Mouse (Mus musculus) kidney, embryonic 14.5 days (tissue): ENCODE data around the gene Ilf2. TPM values are rescaled to one million over a fixed set of nuclear protein-coding genes. Genes with fewer than 3 reads are reported as not detected.

Experiments used
- ATAC-seq: fragments of 200-750 bp; cut with Nextera tagmentation; 2 replicates; pipeline ENCODE4 v1.8.0; 2017; ENCODE audit warnings: moderate number of reproducible peaks, mild to moderate bottlenecking, moderate TSS enrichment, moderate library complexity; ENCODE audit not compliant: low FRiP score, low TSS enrichment
- H3K27ac ChIP-seq: fragments of 300-500 bp; sonication (generic); 2 replicates; pipeline ENCODE4 v1.5.1; 2014; ENCODE audit warnings: low read depth, mild to moderate bottlenecking, low read length, moderate library complexity, mixed read lengths
- H3K27me3 ChIP-seq: fragments of 300-500 bp; sonication (generic); 2 replicates; pipeline ENCODE4 v1.6.1; 2014; ENCODE audit warnings: mild to moderate bottlenecking, low read length; ENCODE audit not compliant: control insufficient read depth, insufficient read depth
- H3K36me3 ChIP-seq: fragments of 300-500 bp; sonication (generic); 2 replicates; pipeline ENCODE4 v1.6.1; 2014; ENCODE audit warnings: low read length, mixed read lengths; ENCODE audit not compliant: control insufficient read depth, insufficient read depth
- H3K4me1 ChIP-seq: fragments of 300-500 bp; sonication (generic); 2 replicates; pipeline ENCODE4 v1.6.1; 2014; ENCODE audit warnings: low read length, mixed read lengths; ENCODE audit not compliant: control insufficient read depth, insufficient read depth
- H3K4me2 ChIP-seq: fragments of 300-500 bp; sonication (generic); replicated peaks from 2 replicates; pipeline ENCODE4 v1.6.1; 2014; ENCODE audit warnings: low read depth, mild to moderate bottlenecking, low read length
- H3K4me3 ChIP-seq: fragments of 300-500 bp; sonication (generic); 2 replicates; pipeline ENCODE4 v1.5.1; 2014; ENCODE audit warnings: mild to moderate bottlenecking, low read length
- H3K9ac ChIP-seq: fragments of 300-500 bp; sonication (generic); 2 replicates; pipeline ENCODE4 v1.6.1; 2014; ENCODE audit warnings: low read depth, mild to moderate bottlenecking, low read length, moderate library complexity
- H3K9me3 ChIP-seq: fragments of 300-500 bp; sonication (generic); 2 replicates; pipeline ENCODE4 v1.6.1; 2016; ENCODE audit warnings: low read length; ENCODE audit not compliant: control insufficient read depth
- WGBS: fragments of 180-500 bp; shearing (Covaris S2); extraction: QIAGEN DNeasy Blood & Tissue Kit; methylation state at CpG from one replicate; pipeline ENCODE4 v1.1.7; 2014; 5-methylcytosine and 5-hydroxymethylcytosine counted together
- polyA plus RNA-seq: library from polyadenylated mRNA; unstranded; fragments of >200 nt; fragmentation: Nextera tagmentation; extraction: Ambion mirVana; gene quantifications from 2 replicates; pipeline ENCODE4 v1.2.1, GENCODE M21; 2014

Ilf2 gene
- polyA plus RNA-seq, 1 experiment from 2014 or later: 262 TPM

DNA sequence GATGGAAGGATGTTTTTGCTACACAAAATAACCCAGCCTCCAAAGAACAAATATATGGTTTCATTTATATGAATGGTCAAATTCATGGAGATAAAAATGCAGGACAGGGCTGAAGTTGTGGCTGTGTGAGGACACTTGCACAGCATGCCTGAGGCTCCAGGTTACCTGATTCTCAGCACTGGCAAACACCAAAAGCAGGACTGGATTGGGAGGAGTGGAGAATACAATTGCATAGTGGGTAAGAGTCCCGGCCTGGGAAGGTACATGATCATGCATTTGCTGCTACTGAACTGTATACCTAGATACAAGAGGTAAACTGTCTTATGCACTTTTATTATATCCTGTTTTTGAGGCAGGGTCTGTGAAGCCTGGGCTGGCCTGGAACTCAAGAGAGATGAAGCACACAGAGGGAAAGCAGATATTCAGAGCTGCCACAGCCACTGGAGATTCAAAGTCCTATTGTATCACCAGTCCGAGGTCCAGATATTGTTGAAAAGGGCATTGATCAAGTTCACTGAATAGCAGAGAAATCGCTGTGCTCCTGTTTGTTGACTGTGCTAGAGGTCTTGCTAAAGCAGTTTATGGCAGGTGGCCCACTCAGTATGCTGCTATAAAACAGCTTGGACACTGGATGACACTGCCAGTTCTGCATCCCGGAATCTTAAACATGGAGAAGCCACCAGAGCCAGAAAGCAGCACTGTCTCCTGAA, 18.1 kb downstream of the Ilf2 start:
- peaks cover 42% of the 10 kb centered on the region for H3K36me3 ChIP-seq
- no peaks in the 10 kb centered on the region for H3K9me3 ChIP-seq
- H3K4me2 ChIP-seq: no peak overlapping the region
- peaks cover 6% of the 10 kb centered on the region for H3K4me1 ChIP-seq
- no peak for ATAC-seq
- H3K9ac ChIP-seq: no peak overlapping the region
- H3K4me3 ChIP-seq: no peak overlapping the region
- no peak overlapping the region for H3K27ac ChIP-seq
- 62% methylated on average over 4 of the region's 4 CpGs for WGBS
- no peaks in the 10 kb centered on the region for H3K27me3 ChIP-seq

DNA sequence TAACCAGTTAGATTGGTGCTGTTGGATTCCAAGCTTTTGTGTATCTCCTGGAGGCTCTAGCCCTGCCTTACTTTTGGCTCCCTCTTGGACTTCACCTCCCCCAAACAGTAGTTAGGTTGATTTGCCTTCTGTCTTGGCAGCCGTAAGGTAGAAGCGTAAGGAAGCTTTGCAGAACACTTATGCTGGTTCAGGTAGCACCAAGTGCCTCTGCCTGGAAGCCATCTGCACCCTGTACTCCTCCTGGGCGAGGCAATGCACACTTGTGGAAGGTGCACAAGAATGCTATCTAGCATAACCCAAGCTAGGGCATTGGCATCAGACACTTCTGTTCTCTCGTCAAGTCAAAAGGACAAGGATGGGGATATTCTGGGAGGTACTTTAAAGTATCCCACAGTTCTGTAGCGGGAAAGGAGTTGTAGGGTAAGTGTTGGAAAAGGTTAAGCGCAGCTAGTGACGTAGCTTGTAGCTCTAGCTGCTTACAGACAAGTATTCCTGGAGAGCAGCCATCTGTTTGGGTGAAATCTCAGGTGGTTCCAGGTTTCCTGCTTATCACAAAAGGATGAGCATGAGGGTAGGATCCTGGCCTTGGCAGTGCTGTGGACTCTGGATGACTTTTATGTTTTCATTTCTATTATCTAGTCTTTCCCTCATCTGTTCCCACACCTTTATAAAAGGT, 20.1 kb downstream of the Ilf2 start:
- no peaks in the 10 kb centered on the region for H3K9me3 ChIP-seq
- H3K9ac ChIP-seq: no peak overlapping the region
- no peaks in the 10 kb centered on the region for H3K27me3 ChIP-seq
- H3K4me3 ChIP-seq: no peak overlapping the region
- ATAC-seq: no peak
- 90% methylated on average over 7 of the region's 7 CpGs for WGBS
- H3K36me3 ChIP-seq: peaks cover 54% of the 10 kb centered on the region
- no peak overlapping the region for H3K4me2 ChIP-seq
- no peaks in the 10 kb centered on the region for H3K4me1 ChIP-seq
- H3K27ac ChIP-seq: no peak overlapping the region

DNA sequence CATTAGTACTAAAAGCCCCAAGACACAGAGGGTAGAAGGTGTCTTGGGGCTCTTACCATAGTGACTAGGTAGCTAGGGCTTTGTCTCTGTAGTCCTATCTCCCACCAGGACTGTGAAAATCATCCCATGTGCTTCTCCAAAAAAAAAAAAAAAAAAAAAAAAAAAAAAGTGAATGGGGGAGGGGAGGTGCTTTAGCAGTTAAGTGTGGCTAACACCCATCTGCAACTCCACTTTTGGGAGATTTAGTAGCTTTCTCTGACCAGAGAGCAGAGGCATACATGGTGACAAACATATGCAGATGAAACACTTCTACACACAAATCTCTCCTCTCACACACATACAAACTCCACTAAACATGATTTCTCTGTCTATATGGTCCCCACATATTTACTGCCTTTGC, 21.7 kb downstream of the Ilf2 start:
- H3K9me3 ChIP-seq: no peaks in the 10 kb centered on the region
- no peak for ATAC-seq
- no peaks in the 10 kb centered on the region for H3K27me3 ChIP-seq
- H3K4me1 ChIP-seq: no peaks in the 10 kb centered on the region
- peaks cover 70% of the 10 kb centered on the region for H3K36me3 ChIP-seq
- no peak overlapping the region for H3K4me2 ChIP-seq
- H3K4me3 ChIP-seq: no peak overlapping the region
- H3K27ac ChIP-seq: no peak overlapping the region
- no peak overlapping the region for H3K9ac ChIP-seq

DNA sequence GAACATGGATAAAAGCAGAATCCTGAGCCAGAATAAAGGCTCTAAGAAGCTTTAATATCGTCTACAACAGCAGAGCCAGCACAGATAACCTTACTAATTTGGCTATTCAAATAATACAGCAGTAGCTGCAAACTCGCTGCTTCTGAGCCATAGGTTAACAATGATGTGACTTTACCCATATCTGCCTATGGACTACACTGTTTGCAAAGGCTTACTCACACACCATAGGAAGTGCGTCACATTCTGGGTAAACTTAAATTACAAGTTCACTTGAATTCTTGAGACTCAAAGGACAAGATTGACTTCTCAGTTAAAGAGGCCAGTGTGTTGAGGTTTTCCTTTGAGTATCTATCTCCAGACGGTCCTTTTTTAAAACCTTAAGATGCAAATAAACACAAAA, 27.5 kb downstream of the Ilf2 start:
- WGBS: 95% methylated on average over 4 of the region's 4 CpGs
- H3K4me1 ChIP-seq: no peaks in the 10 kb centered on the region
- no peak overlapping the region for H3K9ac ChIP-seq
- H3K9me3 ChIP-seq: no peaks in the 10 kb centered on the region
- H3K27me3 ChIP-seq: no peaks in the 10 kb centered on the region
- no peak overlapping the region for H3K27ac ChIP-seq
- no peak for ATAC-seq
- H3K4me3 ChIP-seq: no peak overlapping the region
- H3K4me2 ChIP-seq: no peak overlapping the region
- H3K36me3 ChIP-seq: peaks cover 88% of the 10 kb centered on the region

DNA sequence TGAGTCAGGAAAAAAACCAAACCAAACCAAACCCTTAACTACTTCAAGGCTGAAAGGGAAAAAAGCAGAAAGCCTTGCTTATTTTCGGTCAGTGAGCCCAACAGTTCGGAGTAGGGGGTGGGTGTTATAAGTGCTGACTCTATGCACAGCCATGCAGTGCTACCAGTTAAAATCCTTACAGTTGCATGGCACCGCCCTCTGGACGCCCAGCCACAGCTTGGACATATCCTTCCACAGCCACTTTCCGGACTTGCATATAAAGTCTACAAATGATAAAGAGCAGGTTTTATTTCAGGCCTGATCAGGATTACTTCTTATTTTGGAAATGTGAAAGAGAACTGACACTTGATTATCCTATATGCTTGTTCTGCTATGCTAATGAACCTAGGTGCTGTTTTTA, 29.3 kb downstream of the Ilf2 start:
- Histone ChIP-seq H3K27ac (no peak overlapping the region), H3K9me3 (no peaks in the 10 kb centered on the region), H3K4me2 (no peak overlapping the region), H3K4me1 (no peaks in the 10 kb centered on the region), H3K4me3 (no peak overlapping the region), H3K27me3 (no peaks in the 10 kb centered on the region), H3K36me3 (peaks cover 73% of the 10 kb centered on the region), H3K9ac (no peak overlapping the region)
- no peak for ATAC-seq
- 87% methylated on average over 5 of the region's 5 CpGs for WGBS

DNA sequence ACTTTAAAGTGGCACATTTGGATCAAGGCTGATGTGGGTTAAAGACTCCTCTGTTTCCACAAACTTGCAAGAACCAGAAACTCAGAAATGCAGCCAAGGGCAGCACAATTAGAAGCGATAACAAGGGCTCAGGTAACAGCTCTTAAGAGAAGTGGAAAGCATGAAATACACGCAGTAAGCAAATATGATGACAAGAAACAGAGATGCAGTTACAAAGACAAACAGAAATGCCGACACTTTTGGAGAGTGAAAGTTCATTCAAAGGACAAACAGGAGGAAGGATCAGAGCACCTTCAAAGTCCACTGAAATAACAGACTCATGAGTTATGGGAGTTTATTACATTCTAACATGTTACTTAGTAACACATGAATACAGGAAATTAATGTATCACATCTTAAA, 30.4 kb downstream of the Ilf2 start:
- no peak overlapping the region for H3K4me2 ChIP-seq
- ATAC-seq: no peak
- H3K27ac ChIP-seq: no peak overlapping the region
- WGBS: 74% methylated on average over 3 of the region's 3 CpGs
- no peaks in the 10 kb centered on the region for H3K27me3 ChIP-seq
- H3K9me3 ChIP-seq: no peaks in the 10 kb centered on the region
- H3K9ac ChIP-seq: no peak overlapping the region
- no peak overlapping the region for H3K4me3 ChIP-seq
- H3K36me3 ChIP-seq: peaks cover 62% of the 10 kb centered on the region
- H3K4me1 ChIP-seq: no peaks in the 10 kb centered on the region

DNA sequence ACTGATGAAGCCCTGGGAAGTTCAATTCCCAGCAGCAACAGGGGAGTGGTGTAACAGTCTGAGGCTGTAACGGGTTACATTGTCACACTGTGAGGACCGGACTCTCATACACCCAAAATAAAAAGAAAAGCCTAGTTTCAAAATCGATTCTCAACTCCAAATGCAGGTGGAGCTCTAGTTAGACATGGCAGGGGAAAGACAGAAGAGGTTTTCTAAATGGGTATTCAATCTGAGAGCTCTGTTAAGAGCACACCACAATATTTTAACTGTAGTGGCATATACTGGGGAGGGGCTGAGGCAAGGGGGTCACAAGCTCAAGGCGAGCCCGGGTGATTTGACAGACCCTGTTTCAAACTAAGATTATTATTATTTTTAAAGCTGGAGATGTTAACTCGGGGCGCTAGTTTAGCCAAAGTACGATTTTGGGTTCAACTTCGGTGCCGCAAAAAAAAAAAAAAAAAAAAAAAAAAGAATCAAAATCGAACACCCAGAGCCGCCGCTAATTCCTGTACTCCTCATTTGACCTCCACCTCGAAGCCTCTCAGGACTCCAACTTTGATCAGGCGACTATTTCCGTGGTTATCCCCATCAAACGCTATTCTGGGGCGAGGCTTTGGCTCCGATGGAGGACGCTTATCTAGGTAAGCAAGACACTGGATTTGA, 32.5 kb downstream of the Ilf2 start:
- WGBS: 3% methylated on average over 20 of the region's 20 CpGs

DNA sequence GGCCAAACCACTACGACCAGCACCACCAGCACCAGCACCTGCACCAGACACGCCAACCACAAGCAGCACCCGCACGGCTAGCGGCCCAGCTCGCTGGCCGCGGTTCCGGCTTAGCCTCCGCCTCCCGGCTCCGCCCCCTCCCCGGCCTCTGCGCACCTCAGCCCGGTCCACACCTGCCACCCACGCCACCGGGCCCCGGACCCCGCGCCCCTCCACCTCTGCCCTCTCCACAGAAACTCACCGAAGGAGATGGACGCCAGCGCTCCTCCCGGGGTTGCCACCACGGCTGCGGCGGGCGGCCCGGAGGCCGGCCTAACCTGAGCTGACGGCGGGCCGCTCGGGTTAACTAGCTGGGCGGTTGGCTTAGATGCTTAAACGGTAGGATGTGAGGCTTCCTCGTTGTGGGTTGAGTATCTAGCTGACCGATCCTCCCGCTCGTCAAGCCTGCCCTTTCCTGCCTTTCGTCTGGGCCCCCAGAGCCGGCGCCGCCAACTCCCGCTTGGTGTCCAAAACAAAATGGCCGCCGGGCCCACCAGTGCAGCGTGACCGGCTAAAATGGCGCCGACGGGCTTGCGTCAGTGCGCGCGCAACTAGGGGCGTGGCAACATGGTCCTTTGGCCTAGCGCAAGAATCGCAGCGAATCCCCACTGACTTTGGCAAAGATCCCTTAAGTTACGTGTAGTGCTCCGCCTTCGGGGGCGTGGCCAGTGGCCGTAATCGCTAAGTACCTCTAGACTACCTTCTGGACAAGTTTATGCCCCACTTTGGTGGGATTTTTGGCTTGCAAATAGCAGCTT, 33.2 kb downstream of the Ilf2 start, which contains the start of gene Chtop:
Gene Chtop, minus strand, starts transcription at position 549 of the 797 bp plus-strand sequence.
- H3K27me3 ChIP-seq: no peaks in the 10 kb centered on the region
- peak within 1 kb of the TSS; percentile 93 for H3K4me3 ChIP-seq
- peak within 1 kb of the TSS; percentile 96 for H3K27ac ChIP-seq
- H3K36me3 ChIP-seq: peaks cover 34% of the 10 kb centered on the region
- no peaks in the 10 kb centered on the region for H3K9me3 ChIP-seq
- peak within 1 kb of the TSS; percentile 99 for H3K9ac ChIP-seq
- ATAC-seq: peak; percentile 90
- under 1% methylated on average over 66 of the region's 66 CpGs for WGBS
- peaks cover 3% of the 10 kb centered on the region; the same call in 1 of the 2 replicates for H3K4me1 ChIP-seq
- peak within 1 kb of the TSS; percentile 69 for H3K4me2 ChIP-seq

More for the DNA sequence above, 32.5 kb downstream of the Ilf2 start:
- H3K9me3 ChIP-seq: no peaks in the 10 kb centered on the region
- no peak for ATAC-seq
- H3K4me1 ChIP-seq: peaks cover under 1% of the 10 kb centered on the region; the same call in 1 of the 2 replicates
- peaks cover 41% of the 10 kb centered on the region for H3K36me3 ChIP-seq
- no peaks in the 10 kb centered on the region for H3K27me3 ChIP-seq
- peak overlapping the region; percentile 93 for H3K4me3 ChIP-seq
- peak overlapping the region; percentile 96 for H3K27ac ChIP-seq
- H3K4me2 ChIP-seq: peak overlapping the region; percentile 69
- peak overlapping the region; percentile 99 for H3K9ac ChIP-seq
